Mouse (Mus musculus): ENCODE results near the gene Col8a2. TPM values are rescaled to one million over a fixed set of nuclear protein-coding genes. Genes with fewer than 3 reads are reported as not detected.

Gene Col8a2
- polyA plus RNA-seq, 1 experiment from 2014 or later, result 5.3 TPM

GRCm38 (mm10) chr4:126360069-126360468, 73.5 kb downstream of the Col8a2 start:
- no peaks in the 10 kb centered on the region for H3K9me3 ChIP-seq (ENCODE audit: control insufficient read depth, low read length)
- DNase-seq (ENCODE audit: low spot score), result no peak
- no peak overlapping the region for H3K4me3 ChIP-seq (ENCODE audit: low read depth, low read length)
- H3K9ac ChIP-seq (ENCODE audit: low read length), result no peak overlapping the region
- H3K27ac ChIP-seq (ENCODE audit: low read depth), result no peak overlapping the region
- H3K36me3 ChIP-seq (ENCODE audit: control insufficient read depth, insufficient read depth, low read length), result peaks cover 37% of the 10 kb centered on the region
- 93% methylated on average over 1 of the region's 1 CpGs for WGBS
- no peak for ATAC-seq (replicated peaks; ENCODE audit: low FRiP score, low TSS enrichment, low read depth)
- no peak overlapping the region for H3K4me2 ChIP-seq (ENCODE audit: low read length)
- H3K4me1 ChIP-seq (replicated peaks; ENCODE audit: control insufficient read depth, insufficient read depth, low read length), result no peaks in the 10 kb centered on the region
- H3K27me3 ChIP-seq (replicated peaks; ENCODE audit: control insufficient read depth, insufficient read depth, low read length), result no peaks in the 10 kb centered on the region

Other genes with a start within 250 kb of the Col8a2 start
- gene Mrps15, start 239.9 kb upstream of the Col8a2 start, polyA plus RNA-seq (2014; fragmentation: Nextera tagmentation; extraction: Ambion mirVana), result 148 and 151 TPM in 2 replicates
- 12.1 and 13.5 TPM in 2 replicates for gene Oscp1, start 228.2 kb upstream of the Col8a2 start, polyA plus RNA-seq (2014; fragmentation: Nextera tagmentation; extraction: Ambion mirVana)
- 55.6 and 58.5 TPM in 2 replicates for gene Lsm10, start 190.2 kb upstream of the Col8a2 start, polyA plus RNA-seq (2014; fragmentation: Nextera tagmentation; extraction: Ambion mirVana)
- 22.5 and 23.8 TPM in 2 replicates for gene Stk40, start 182.8 kb upstream of the Col8a2 start, polyA plus RNA-seq (2014; fragmentation: Nextera tagmentation; extraction: Ambion mirVana)
- gene Eva1b, start 139.0 kb upstream of the Col8a2 start, polyA plus RNA-seq (2014; fragmentation: Nextera tagmentation; extraction: Ambion mirVana), result 61.0 and 63.2 TPM in 2 replicates
- 7.4 and 7.9 TPM in 2 replicates for gene Sh3d21, start 123.3 kb upstream of the Col8a2 start, polyA plus RNA-seq (2014; fragmentation: Nextera tagmentation; extraction: Ambion mirVana)
- gene Thrap3, start 84.0 kb upstream of the Col8a2 start, polyA plus RNA-seq (2014; fragmentation: Nextera tagmentation; extraction: Ambion mirVana), result 206 TPM in 2 replicates
- 37.8 and 38.0 TPM in 2 replicates for gene Map7d1, start 30.4 kb upstream of the Col8a2 start, polyA plus RNA-seq (2014; fragmentation: Nextera tagmentation; extraction: Ambion mirVana)
- 20.5 and 24.6 TPM in 2 replicates for gene Trappc3, start 24.5 kb upstream of the Col8a2 start, polyA plus RNA-seq (2014; fragmentation: Nextera tagmentation; extraction: Ambion mirVana)
- 49.3 and 50.9 TPM in 2 replicates for gene Adprhl2, start 34.9 kb downstream of the Col8a2 start, polyA plus RNA-seq (2014; fragmentation: Nextera tagmentation; extraction: Ambion mirVana)
- gene Tekt2, start 38.9 kb downstream of the Col8a2 start, polyA plus RNA-seq (2014; fragmentation: Nextera tagmentation; extraction: Ambion mirVana), result 7.6 and 9.3 TPM in 2 replicates
- gene Ago3, start 142.8 kb downstream of the Col8a2 start, polyA plus RNA-seq (2014; fragmentation: Nextera tagmentation; extraction: Ambion mirVana), result 12.3 and 13.2 TPM in 2 replicates
- 8.0 and 8.9 TPM in 2 replicates for gene Ago1, start 181.8 kb downstream of the Col8a2 start, polyA plus RNA-seq (2014; fragmentation: Nextera tagmentation; extraction: Ambion mirVana)
- gene Ago4, start 246.7 kb downstream of the Col8a2 start, polyA plus RNA-seq (2014; fragmentation: Nextera tagmentation; extraction: Ambion mirVana), result 1.4 TPM in 2 replicates

Data from intestine, embryonic 14.5 days (tissue).